Mouse (Mus musculus) limb, embryonic 15.5 days (tissue): ENCODE measurements around the gene Foxj2. TPM values are rescaled to one million over a fixed set of nuclear protein-coding genes. Genes with fewer than 3 reads are reported as not detected.

Experiments
- ATAC-seq: fragments of 200-750 bp; cut with Nextera tagmentation; 2 replicates; pipeline ENCODE4 v1.8.0; 2017; ENCODE audit warnings: low read depth, moderate TSS enrichment; ENCODE audit not compliant: insufficient number of reproducible peaks, low FRiP score, low TSS enrichment
- H3K27ac ChIP-seq: fragments of 300-500 bp; sonication (generic); 2 replicates; pipeline ENCODE4 v1.5.1; 2015; ENCODE audit warnings: moderate library complexity, mild to moderate bottlenecking, inconsistent platforms
- H3K27me3 ChIP-seq: fragments of 300-500 bp; sonication (generic); 2 replicates; pipeline ENCODE4 v1.6.1; 2015; ENCODE audit warnings: inconsistent platforms
- H3K36me3 ChIP-seq: fragments of 300-500 bp; sonication (generic); 2 replicates; pipeline ENCODE4 v1.6.1; 2015; ENCODE audit warnings: inconsistent platforms
- H3K4me1 ChIP-seq: fragments of 300-500 bp; sonication (generic); 2 replicates; pipeline ENCODE4 v1.6.1; 2015; ENCODE audit warnings: inconsistent platforms
- H3K4me2 ChIP-seq: fragments of 300-500 bp; sonication (generic); 2 replicates; pipeline ENCODE4 v1.6.1; 2015; ENCODE audit warnings: mild to moderate bottlenecking, inconsistent platforms
- H3K4me3 ChIP-seq: fragments of 300-500 bp; sonication (generic); 2 replicates; pipeline ENCODE4 v1.5.1; 2015; ENCODE audit warnings: mild to moderate bottlenecking, inconsistent platforms
- H3K9ac ChIP-seq: fragments of 300-500 bp; sonication (generic); 2 replicates; pipeline ENCODE4 v1.6.1; 2015; ENCODE audit warnings: inconsistent platforms
- H3K9me3 ChIP-seq: fragments of 300-500 bp; sonication (generic); 2 replicates; pipeline ENCODE4 v1.6.1; 2016; ENCODE audit warnings: inconsistent platforms
- WGBS: fragments of 180-500 bp; shearing (Covaris S2); methylation state at CpG from one replicate; pipeline ENCODE4 v1.1.7; 2015; 5-methylcytosine and 5-hydroxymethylcytosine counted together
- microRNA-seq: library from miRNA; unstranded; fragments of <30 nt; microRNA quantifications from one replicate; pipeline ENCODE4, GENCODE M21; 2016
- polyA plus RNA-seq: library from polyadenylated mRNA; unstranded; fragments of >200 nt; fragmentation: Nextera tagmentation; extraction: Ambion mirVana; gene quantifications from 2 replicates; pipeline ENCODE4 v1.2.1, GENCODE M21; 2015

The Foxj2 gene
- polyA plus RNA-seq, 1 experiment from 2014 or later, result 7.1 TPM

DNA sequence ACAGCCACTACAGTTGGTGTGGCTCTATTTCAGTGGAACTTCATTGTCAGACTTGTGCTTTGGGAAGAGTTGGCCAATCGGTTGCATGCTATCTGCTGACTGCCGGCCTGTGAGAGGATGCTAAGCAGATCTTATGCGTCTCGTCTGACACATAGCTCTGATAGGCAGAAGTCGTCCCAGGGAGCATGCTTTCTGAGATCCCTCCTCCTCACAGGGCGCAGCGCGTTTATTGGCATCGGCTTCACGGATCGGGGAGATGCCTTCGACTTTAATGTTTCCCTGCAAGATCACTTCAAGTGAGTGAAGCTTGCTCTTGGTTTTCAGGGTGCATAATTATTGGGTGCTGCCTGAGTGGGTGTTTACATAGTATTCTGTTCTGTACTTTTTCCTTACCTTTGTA lies 61.6 kb downstream of the Foxj2 start:
- Histone ChIP-seq H3K4me2 (no peak overlapping the region), H3K9me3 (no peaks in the 10 kb centered on the region), H3K4me1 (peaks cover under 1% of the 10 kb centered on the region; the same call in 1 of the 2 replicates), H3K4me3 (no peak overlapping the region), H3K27me3 (no peaks in the 10 kb centered on the region), H3K9ac (no peak overlapping the region), H3K36me3 (peaks cover 71% of the 10 kb centered on the region), H3K27ac (no peak overlapping the region)
- WGBS, result 89% methylated on average over 12 of the region's 12 CpGs
- ATAC-seq, result no peak

DNA sequence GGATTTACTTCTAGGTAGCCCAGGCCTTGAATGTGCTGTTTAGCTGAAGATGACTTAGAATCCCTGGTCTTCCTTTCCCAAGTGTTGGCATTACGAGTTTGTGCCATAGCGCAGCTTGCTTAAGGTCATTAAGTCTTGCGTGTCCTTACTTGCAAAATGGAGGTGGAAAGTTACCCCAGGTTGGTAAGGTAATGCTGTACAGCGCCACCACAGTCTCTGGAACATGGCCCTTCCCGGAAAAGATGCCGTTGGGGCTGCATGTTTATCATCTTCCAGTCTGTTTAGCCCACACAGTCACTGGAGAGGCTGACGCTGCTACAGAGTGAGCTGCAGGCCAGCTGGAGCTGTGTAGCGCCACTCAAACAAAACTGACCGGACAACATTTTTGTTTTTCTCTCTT lies 63.9 kb downstream of the Foxj2 start:
- WGBS, result 79% methylated on average over 9 of the region's 9 CpGs
- Histone ChIP-seq H3K9ac (no peak overlapping the region), H3K9me3 (no peaks in the 10 kb centered on the region), H3K4me2 (no peak overlapping the region), H3K27me3 (no peaks in the 10 kb centered on the region), H3K36me3 (peaks cover 84% of the 10 kb centered on the region), H3K4me1 (no peaks in the 10 kb centered on the region), H3K27ac (no peak overlapping the region), H3K4me3 (no peak overlapping the region)
- ATAC-seq, result no peak

DNA sequence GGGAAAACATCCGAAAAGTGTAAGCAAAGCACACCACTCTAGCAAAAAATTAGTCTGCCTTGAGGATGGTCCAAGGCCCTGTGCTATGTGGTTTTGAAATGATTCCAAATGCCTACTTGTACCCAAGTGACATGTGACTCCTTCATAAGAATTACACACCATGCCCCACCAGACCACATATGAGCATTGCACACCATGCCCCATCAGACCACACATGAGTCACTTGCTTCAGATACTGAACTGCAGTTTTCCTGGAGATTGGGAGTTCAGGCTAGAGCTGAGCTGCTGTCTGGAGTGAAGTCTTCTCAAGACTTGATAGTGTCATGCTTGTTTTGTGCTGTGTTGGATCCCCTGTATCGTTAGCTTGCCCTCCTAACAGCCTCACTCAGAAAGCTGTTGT lies 69.9 kb downstream of the Foxj2 start:
- H3K9ac ChIP-seq, result no peak overlapping the region
- no peak overlapping the region for H3K4me3 ChIP-seq
- H3K36me3 ChIP-seq, result peaks cover 65% of the 10 kb centered on the region
- no peak overlapping the region for H3K4me2 ChIP-seq
- no peaks in the 10 kb centered on the region for H3K27me3 ChIP-seq
- no peak overlapping the region for H3K27ac ChIP-seq
- no peaks in the 10 kb centered on the region for H3K9me3 ChIP-seq
- H3K4me1 ChIP-seq, result no peaks in the 10 kb centered on the region
- 95% methylated on average over 2 of the region's 2 CpGs for WGBS
- ATAC-seq, result no peak

DNA sequence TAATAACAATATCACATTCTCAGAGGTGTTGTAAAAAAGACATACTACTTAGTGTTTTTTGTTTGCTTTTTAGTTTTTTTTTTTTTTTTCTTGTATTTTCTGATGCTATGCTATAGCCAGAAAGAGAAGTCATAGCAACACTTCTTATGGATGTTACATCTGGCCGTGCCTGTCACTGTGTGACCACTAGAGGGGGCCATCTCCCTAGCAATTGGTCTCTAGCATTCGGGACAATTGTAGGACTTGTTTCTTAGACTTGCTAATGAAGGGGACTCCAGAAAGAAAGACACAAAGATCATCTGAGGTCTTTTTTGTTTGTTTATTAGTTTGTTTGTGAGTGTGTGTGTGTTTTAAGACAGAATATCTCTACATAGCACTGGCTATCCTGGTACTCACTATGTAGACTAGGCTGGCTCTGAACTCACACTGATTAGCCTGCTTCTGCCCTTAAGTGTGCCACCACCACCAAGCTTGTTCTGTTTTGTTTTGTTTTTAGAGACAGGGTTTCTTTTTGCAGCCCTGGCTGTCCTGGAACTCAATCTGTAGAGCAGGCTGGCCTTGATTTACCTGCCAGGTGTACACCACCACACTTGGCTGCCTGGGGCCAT lies 72.8 kb downstream of the Foxj2 start:
- no peak for ATAC-seq

More for the DNA sequence above, 72.8 kb downstream of the Foxj2 start:
- Histone ChIP-seq H3K9me3 (no peaks in the 10 kb centered on the region), H3K27ac (no peak overlapping the region), H3K4me1 (no peaks in the 10 kb centered on the region), H3K4me2 (no peak overlapping the region), H3K4me3 (no peak overlapping the region), H3K36me3 (peaks cover 45% of the 10 kb centered on the region), H3K27me3 (no peaks in the 10 kb centered on the region), H3K9ac (no peak overlapping the region)
- WGBS, result 11% methylated on average over 2 of the region's 2 CpGs

Small RNAs within 50 kb of the gene (microRNA-seq; reads per million reads assigned to microRNA genes)
- not detected for gene Mir7231

Other genes with a start within 250 kb of the Foxj2 start
- gene Apobec1, start 217.5 kb upstream of the Foxj2 start, polyA plus RNA-seq, result 4.0 and 4.5 TPM in 2 replicates
- gene Gdf3, start 209.8 kb upstream of the Foxj2 start, polyA plus RNA-seq, result 0.24 and 0.27 TPM in 2 replicates
- gene Dppa3, start 193.5 kb upstream of the Foxj2 start, polyA plus RNA-seq, result not detected in 2 replicates
- gene Nanog, start 112.4 kb upstream of the Foxj2 start, polyA plus RNA-seq, result 0.17 and 0.20 TPM in 2 replicates
- gene Slc2a3, start 18.3 kb upstream of the Foxj2 start, polyA plus RNA-seq, result 91.6 and 100 TPM in 2 replicates
- 3.9 and 4.6 TPM in 2 replicates for gene C3ar1, start 36.2 kb downstream of the Foxj2 start, polyA plus RNA-seq
- gene Necap1, start 54.6 kb downstream of the Foxj2 start, polyA plus RNA-seq, result 59.4 and 61.7 TPM in 2 replicates
- 4.4 and 7.3 TPM in 2 replicates for gene Clec4a1, start 101.9 kb downstream of the Foxj2 start, polyA plus RNA-seq
- 4.9 and 5.4 TPM in 2 replicates for gene Clec4a3, start 132.6 kb downstream of the Foxj2 start, polyA plus RNA-seq
- gene Clec4a4, start 170.5 kb downstream of the Foxj2 start, polyA plus RNA-seq, result not detected in 2 replicates
- gene Clec4b1, start 230.0 kb downstream of the Foxj2 start, polyA plus RNA-seq, result not detected in 2 replicates